Mouse (Mus musculus) spleen, postnatal 4 days (tissue): Measurements from ENCODE around the gene Tmem37.
A peak's percentile ranks its signal among the peaks of the same experiment; 100 is the strongest.

Experiments
- DNase-seq, 2 experiments: peaks; one replicate each; pipeline ENCODE4 v3.0.0; 2022; ENCODE audit warnings: low spot score in 2 of 2

The Tmem37 gene

GRCm38 (mm10) chr1:120093482-120094134 lies 19.7 kb upstream of the Tmem37 start:
- peak; percentile 75 to 91 for DNase-seq

GRCm38 (mm10) chr1:120090880-120091570 lies 17.2 kb upstream of the Tmem37 start:
- no peak for DNase-seq

GRCm38 (mm10) chr1:120089180-120089579 lies 15.3 kb upstream of the Tmem37 start:
- DNase-seq = no peak

- no peak for DNase-seq
Observed at GRCm38 (mm10) chr1:120086644-120087043, 12.8 kb upstream of the Tmem37 start.

- DNase-seq = no peak
Observed at GRCm38 (mm10) chr1:120085696-120086095, 11.8 kb upstream of the Tmem37 start.

GRCm38 (mm10) chr1:120083921-120084517 lies 10.1 kb upstream of the Tmem37 start:
- no peak for DNase-seq

GRCm38 (mm10) chr1:120082957-120083585 lies 9.2 kb upstream of the Tmem37 start:
- DNase-seq = no peak

GRCm38 (mm10) chr1:120080632-120081031 lies 6.8 kb upstream of the Tmem37 start:
- DNase-seq = no peak

- no peak for DNase-seq
Observed at GRCm38 (mm10) chr1:120077746-120078410, 4.0 kb upstream of the Tmem37 start.

GRCm38 (mm10) chr1:120075507-120075906 lies 1.6 kb upstream of the Tmem37 start:
- no peak for DNase-seq

GRCm38 (mm10) chr1:120074931-120075330 lies 1.1 kb upstream of the Tmem37 start:
- no peak for DNase-seq

- no peak for DNase-seq
Observed at GRCm38 (mm10) chr1:120074307-120074702, 431 bp upstream of the Tmem37 start.

GRCm38 (mm10) chr1:120072900-120073299 lies 974 bp downstream of the Tmem37 start:
- no peak for DNase-seq

- no peak for DNase-seq
Observed at GRCm38 (mm10) chr1:120071133-120071532, 2.7 kb downstream of the Tmem37 start.

GRCm38 (mm10) chr1:120070168-120070567 lies 3.7 kb downstream of the Tmem37 start:
- no peak for DNase-seq

GRCm38 (mm10) chr1:120069120-120069519 lies 4.8 kb downstream of the Tmem37 start:
- no peak for DNase-seq

- DNase-seq = no peak
Observed at GRCm38 (mm10) chr1:120066625-120067024, 7.2 kb downstream of the Tmem37 start.

- no peak for DNase-seq
Observed at GRCm38 (mm10) chr1:120066159-120066558, 7.7 kb downstream of the Tmem37 start.

GRCm38 (mm10) chr1:120064036-120064682 lies 9.7 kb downstream of the Tmem37 start:
- no peak for DNase-seq

GRCm38 (mm10) chr1:120062231-120062630 lies 11.6 kb downstream of the Tmem37 start:
- no peak for DNase-seq

- DNase-seq = no peak
Observed at GRCm38 (mm10) chr1:120060687-120061086, 13.2 kb downstream of the Tmem37 start.
